Mouse (Mus musculus): ENCODE data around the gene Aldh3a2.
A peak's percentile ranks its signal among the peaks of the same experiment; 100 is the strongest.

Aldh3a2 gene

GRCm38 (mm10) chr11:61271612-61272011 is 4.3 kb upstream of the Aldh3a2 start:
- no peak for DNase-seq

GRCm38 (mm10) chr11:61270406-61270805 is 3.1 kb upstream of the Aldh3a2 start:
- DNase-seq, result no peak

- no peak for DNase-seq
Measured at GRCm38 (mm10) chr11:61268626-61269349, 1.5 kb upstream of the Aldh3a2 start.

GRCm38 (mm10) chr11:61263841-61264240 is 3.4 kb downstream of the Aldh3a2 start:
- DNase-seq, result no peak

GRCm38 (mm10) chr11:61262516-61262915 is 4.7 kb downstream of the Aldh3a2 start:
- no peak for DNase-seq

GRCm38 (mm10) chr11:61259106-61259505 is 8.2 kb downstream of the Aldh3a2 start:
- DNase-seq, result no peak

- no peak for DNase-seq
Measured at GRCm38 (mm10) chr11:61252807-61253206, 14.5 kb downstream of the Aldh3a2 start.

- DNase-seq, result no peak
Measured at GRCm38 (mm10) chr11:61251741-61252140, 15.5 kb downstream of the Aldh3a2 start.

- DNase-seq, result no peak
Measured at GRCm38 (mm10) chr11:61244406-61244805, 22.9 kb downstream of the Aldh3a2 start.

- DNase-seq, result no peak
Measured at GRCm38 (mm10) chr11:61236015-61236414, 31.2 kb downstream of the Aldh3a2 start.

- no peak for DNase-seq
Measured at GRCm38 (mm10) chr11:61234174-61234573, 33.1 kb downstream of the Aldh3a2 start.

- DNase-seq, result peak; percentile 75
Measured at GRCm38 (mm10) chr11:61231329-61231728, 35.9 kb downstream of the Aldh3a2 start.

GRCm38 (mm10) chr11:61228406-61228805 is 38.9 kb downstream of the Aldh3a2 start:
- no peak for DNase-seq

GRCm38 (mm10) chr11:61227816-61228215 is 39.4 kb downstream of the Aldh3a2 start:
- no peak for DNase-seq

- no peak for DNase-seq
Measured at GRCm38 (mm10) chr11:61225941-61226412, 41.3 kb downstream of the Aldh3a2 start.

GRCm38 (mm10) chr11:61225511-61225910 is 41.8 kb downstream of the Aldh3a2 start:
- DNase-seq, result no peak

GRCm38 (mm10) chr11:61224907-61225306 is 42.4 kb downstream of the Aldh3a2 start:
- no peak for DNase-seq

GRCm38 (mm10) chr11:61224234-61224744 is 43.0 kb downstream of the Aldh3a2 start:
- no peak for DNase-seq

GRCm38 (mm10) chr11:61222971-61223745 is 44.1 kb downstream of the Aldh3a2 start:
- DNase-seq, result no peak

- no peak for DNase-seq
Measured at GRCm38 (mm10) chr11:61222007-61222406, 45.3 kb downstream of the Aldh3a2 start.

GRCm38 (mm10) chr11:61220156-61220881 is 46.9 kb downstream of the Aldh3a2 start:
- DNase-seq, result no peak

GRCm38 (mm10) chr11:61215936-61216335 is 51.3 kb downstream of the Aldh3a2 start:
- DNase-seq, result no peak

- DNase-seq, result peak; percentile 68
Measured at GRCm38 (mm10) chr11:61212102-61212501, 55.2 kb downstream of the Aldh3a2 start.

Data from thymus, postnatal 4 days (tissue).